Mouse (Mus musculus) forebrain, embryonic 12.5 days (tissue): ENCODE data around the gene Zfp36l1. TPM values are rescaled to one million over a fixed set of nuclear protein-coding genes. Genes with fewer than 3 reads are reported as not detected.

Experiments
- ATAC-seq: fragments of 200-750 bp; cut with Nextera tagmentation; 2 replicates; pipeline ENCODE4 v1.8.0; 2017; ENCODE audit warnings: moderate TSS enrichment; ENCODE audit not compliant: low FRiP score
- H3K27ac ChIP-seq: fragments of 300-500 bp; sonication (generic); 2 replicates; pipeline ENCODE4 v1.5.1; 2016; ENCODE audit warnings: mild to moderate bottlenecking
- H3K27me3 ChIP-seq: fragments of 300-500 bp; sonication (generic); 2 replicates; pipeline ENCODE4 v1.6.1; 2016; ENCODE audit warnings: mild to moderate bottlenecking
- H3K36me3 ChIP-seq: fragments of 300-500 bp; sonication (generic); replicated peaks from 2 replicates; pipeline ENCODE4 v1.6.1; 2016; ENCODE audit warnings: mild to moderate bottlenecking
- H3K4me1 ChIP-seq: fragments of 300-500 bp; sonication (generic); 2 replicates; pipeline ENCODE4 v1.6.1; 2016
- H3K4me2 ChIP-seq: fragments of 300-500 bp; sonication (generic); 2 replicates; pipeline ENCODE4 v1.6.1; 2016; ENCODE audit warnings: mild to moderate bottlenecking, moderate library complexity
- H3K4me3 ChIP-seq: fragments of 300-500 bp; sonication (generic); replicated peaks from 2 replicates; pipeline ENCODE4 v1.5.1; 2016; ENCODE audit warnings: mild to moderate bottlenecking
- H3K9ac ChIP-seq: fragments of 300-500 bp; sonication (generic); 2 replicates; pipeline ENCODE4 v1.6.1; 2016; ENCODE audit warnings: mild to moderate bottlenecking
- H3K9me3 ChIP-seq: fragments of 300-500 bp; sonication (generic); 2 replicates; pipeline ENCODE4 v1.6.1; 2016
- WGBS: fragments of 180-500 bp; shearing (Covaris S2); methylation state at CpG from one replicate; pipeline ENCODE4 v1.1.7; 2016; 5-methylcytosine and 5-hydroxymethylcytosine counted together
- polyA plus RNA-seq: library from polyadenylated mRNA; unstranded; fragments of >200 nt; fragmentation: Nextera tagmentation; extraction: Ambion mirVana; gene quantifications from 2 replicates; pipeline ENCODE4 v1.2.1, GENCODE M21; 2016

Zfp36l1 gene
- polyA plus RNA-seq, 1 experiment from 2014 or later = 91.5 TPM

- Histone ChIP-seq H3K4me3 (no peak overlapping the region), H3K4me2 (no peak overlapping the region), H3K9me3 (no peaks in the 10 kb centered on the region), H3K4me1 (peaks cover 12% of the 10 kb centered on the region), H3K27me3 (no peaks in the 10 kb centered on the region), H3K27ac (no peak overlapping the region), H3K36me3 (no peaks in the 10 kb centered on the region), H3K9ac (no peak overlapping the region)
- no peak for ATAC-seq
- whole genome bisulfite sequencing = 92% methylated on average over 4 of the region's 4 CpGs
Measured at GRCm38 (mm10) chr12:80079937-80080336, 32.9 kb downstream of the Zfp36l1 start.

DNA sequence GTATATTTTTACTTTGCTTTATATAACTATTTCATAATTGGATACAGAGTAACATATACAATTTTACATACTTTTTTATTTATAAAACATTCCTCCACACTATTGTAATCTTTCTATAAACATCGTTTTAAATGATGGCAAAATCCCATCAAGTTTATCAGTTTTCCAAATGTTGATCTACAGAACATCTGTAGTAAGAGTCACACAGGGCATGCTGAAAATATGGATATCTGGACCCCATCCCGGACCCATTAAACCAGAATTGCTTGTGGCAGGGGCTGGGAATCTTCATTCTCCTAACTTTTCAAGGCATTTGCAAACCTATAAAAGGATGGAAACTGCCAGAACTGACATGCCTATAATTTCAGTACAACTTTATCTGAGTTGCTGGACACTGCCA lies 38.5 kb downstream of the Zfp36l1 start:
- ATAC-seq = no peak
- 93% methylated on average over 2 of the region's 2 CpGs for WGBS
- H3K4me2 ChIP-seq = no peak overlapping the region

DNA sequence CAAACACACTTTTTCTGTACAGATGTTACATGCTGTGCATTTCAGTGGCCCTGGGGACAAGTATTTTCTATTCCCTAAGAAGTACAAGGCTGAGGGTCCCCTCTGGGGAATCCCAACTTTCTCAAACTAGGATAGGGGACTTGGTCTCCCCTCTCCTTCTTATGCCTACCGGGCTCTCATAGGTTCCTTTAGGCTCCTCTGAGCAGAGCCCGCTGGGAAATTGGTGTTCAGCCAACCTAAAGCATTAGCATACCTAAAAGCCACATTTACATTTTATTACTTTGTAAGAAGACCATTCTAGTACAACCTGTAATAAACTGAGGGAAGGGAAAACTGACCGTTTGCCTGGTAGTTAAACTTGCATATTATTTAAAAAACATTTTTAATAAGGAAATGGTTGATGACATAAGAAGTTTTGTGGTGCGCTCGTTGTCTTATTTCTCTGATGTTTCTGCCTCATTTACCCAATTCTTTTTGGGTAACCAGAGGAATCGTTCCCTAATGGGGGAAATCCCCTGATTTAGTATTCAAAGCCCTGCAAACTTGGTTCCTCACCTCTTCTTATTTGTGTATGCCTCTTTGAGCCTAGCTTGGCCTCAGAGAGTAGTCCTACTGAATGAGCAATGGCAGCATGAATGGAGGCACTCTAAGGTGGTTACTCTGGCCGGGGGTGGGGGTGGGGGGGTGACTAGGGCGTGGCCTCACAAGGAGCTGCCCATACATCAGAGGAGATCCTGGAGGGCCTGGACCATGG lies 42.1 kb downstream of the Zfp36l1 start:
- WGBS = 19% methylated on average over 8 of the region's 8 CpGs
- H3K4me1 ChIP-seq = peaks cover 21% of the 10 kb centered on the region
- ATAC-seq = peak; percentile 85
- H3K4me2 ChIP-seq = no peak overlapping the region
- H3K27me3 ChIP-seq = no peaks in the 10 kb centered on the region
- H3K9ac ChIP-seq = no peak overlapping the region
- H3K36me3 ChIP-seq = no peaks in the 10 kb centered on the region
- no peak overlapping the region for H3K27ac ChIP-seq
- no peaks in the 10 kb centered on the region for H3K9me3 ChIP-seq
- no peak overlapping the region for H3K4me3 ChIP-seq

More for the DNA sequence above, 38.5 kb downstream of the Zfp36l1 start:
- peaks cover 17% of the 10 kb centered on the region for H3K4me1 ChIP-seq
- no peak overlapping the region for H3K27ac ChIP-seq
- H3K9me3 ChIP-seq = no peaks in the 10 kb centered on the region
- no peak overlapping the region for H3K4me3 ChIP-seq
- H3K36me3 ChIP-seq = no peaks in the 10 kb centered on the region
- H3K9ac ChIP-seq = no peak overlapping the region
- H3K27me3 ChIP-seq = no peaks in the 10 kb centered on the region

DNA sequence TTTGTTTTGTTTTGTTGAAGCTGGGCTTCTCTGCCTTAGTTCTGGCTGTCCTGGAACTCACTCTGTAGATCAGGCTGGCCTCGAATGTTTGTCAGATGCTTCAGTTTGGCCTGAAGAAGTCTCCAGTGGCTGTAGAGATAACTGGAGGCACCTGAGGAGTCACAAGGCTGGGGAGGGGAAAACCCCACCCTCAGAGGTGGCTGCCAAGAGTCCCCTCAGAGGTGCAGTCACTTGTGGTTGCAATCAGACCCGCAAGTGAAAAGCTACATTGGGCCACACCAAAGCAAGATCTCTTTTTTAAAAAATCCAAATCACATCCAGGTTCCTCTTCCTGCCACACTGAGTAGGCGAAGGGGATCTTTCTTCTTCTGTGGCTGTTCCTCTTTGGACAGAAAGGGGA lies 43.8 kb downstream of the Zfp36l1 start:
- no peak for ATAC-seq
- Histone ChIP-seq H3K4me2 (no peak overlapping the region), H3K9me3 (no peaks in the 10 kb centered on the region), H3K27ac (no peak overlapping the region), H3K4me1 (peaks cover 37% of the 10 kb centered on the region), H3K27me3 (no peaks in the 10 kb centered on the region), H3K9ac (no peak overlapping the region), H3K4me3 (no peak overlapping the region), H3K36me3 (no peaks in the 10 kb centered on the region)
- 82% methylated on average over 3 of the region's 3 CpGs for WGBS

GRCm38 (mm10) chr12:80068016-80068415 lies 44.8 kb downstream of the Zfp36l1 start:
- Histone ChIP-seq H3K36me3 (no peaks in the 10 kb centered on the region), H3K9me3 (no peaks in the 10 kb centered on the region), H3K27ac (peak overlapping the region; percentile 26), H3K27me3 (no peaks in the 10 kb centered on the region), H3K4me2 (no peak overlapping the region), H3K4me3 (no peak overlapping the region), H3K9ac (no peak overlapping the region), H3K4me1 (peaks cover 47% of the 10 kb centered on the region)
- ATAC-seq = no peak
- WGBS = 70% methylated on average over 7 of the region's 7 CpGs

DNA sequence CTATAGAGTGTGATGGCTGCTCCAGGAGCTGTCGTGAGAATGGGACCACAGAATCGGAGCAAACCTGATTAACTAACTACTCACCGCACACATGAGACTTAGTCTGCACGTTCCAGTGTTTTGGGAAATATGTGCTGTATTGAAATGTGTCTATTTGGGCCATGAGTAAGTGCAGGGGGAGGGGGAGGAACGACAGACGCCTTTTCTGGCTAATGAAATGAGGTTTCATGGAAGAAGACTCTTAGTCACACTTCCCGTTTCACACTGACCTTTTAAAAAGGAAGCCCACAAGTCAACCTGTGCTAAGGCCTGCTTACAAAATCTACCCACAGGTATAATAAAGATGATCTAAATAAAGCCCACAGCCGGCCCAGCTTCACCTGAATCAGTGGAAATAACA lies 47.8 kb downstream of the Zfp36l1 start:
- peaks cover 62% of the 10 kb centered on the region for H3K4me1 ChIP-seq
- no peaks in the 10 kb centered on the region for H3K9me3 ChIP-seq
- H3K4me2 ChIP-seq = no peak overlapping the region
- no peaks in the 10 kb centered on the region for H3K27me3 ChIP-seq
- H3K9ac ChIP-seq = no peak overlapping the region
- H3K27ac ChIP-seq = peak overlapping the region; percentile 97
- ATAC-seq = no peak
- H3K36me3 ChIP-seq = no peaks in the 10 kb centered on the region
- 75% methylated on average over 8 of the region's 8 CpGs for WGBS
- H3K4me3 ChIP-seq = no peak overlapping the region

DNA sequence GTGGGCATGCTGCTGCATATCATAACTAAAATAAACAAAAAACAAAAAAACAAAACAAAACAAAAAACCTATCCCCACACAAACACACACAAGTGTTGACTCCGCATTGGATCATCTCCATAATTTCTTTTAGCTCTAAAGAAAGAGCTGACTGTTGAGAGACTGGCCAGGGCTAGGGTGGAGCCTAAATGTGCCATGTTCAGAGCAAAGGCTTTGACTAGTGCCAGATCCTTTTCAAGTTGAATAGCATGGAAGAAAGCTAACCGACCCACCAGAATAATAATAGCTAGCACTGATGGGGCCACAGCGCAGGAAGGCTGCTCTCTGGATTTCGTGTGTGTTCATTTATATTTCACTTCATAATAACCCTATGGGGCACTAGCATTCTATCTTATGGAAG lies 48.5 kb downstream of the Zfp36l1 start:
- H3K27me3 ChIP-seq = no peaks in the 10 kb centered on the region
- peaks cover 68% of the 10 kb centered on the region for H3K4me1 ChIP-seq
- 33% methylated on average over 4 of the region's 4 CpGs for WGBS
- no peaks in the 10 kb centered on the region for H3K9me3 ChIP-seq
- H3K4me2 ChIP-seq = no peak overlapping the region
- no peaks in the 10 kb centered on the region for H3K36me3 ChIP-seq
- H3K27ac ChIP-seq = peak overlapping the region; percentile 97
- no peak overlapping the region for H3K4me3 ChIP-seq
- H3K9ac ChIP-seq = no peak overlapping the region
- no peak for ATAC-seq

GRCm38 (mm10) chr12:80063402-80064150 lies 49.2 kb downstream of the Zfp36l1 start:
- Histone ChIP-seq H3K27me3 (no peaks in the 10 kb centered on the region), H3K4me3 (no peak overlapping the region), H3K9ac (peak overlapping the region; percentile 42), H3K4me2 (peak overlapping the region; percentile 40), H3K27ac (peak overlapping the region; percentile 97), H3K9me3 (no peaks in the 10 kb centered on the region), H3K36me3 (no peaks in the 10 kb centered on the region), H3K4me1 (peaks cover 64% of the 10 kb centered on the region)
- WGBS = 14% methylated on average over 7 of the region's 7 CpGs
- no peak for ATAC-seq

- Histone ChIP-seq H3K4me3 (no peak overlapping the region; the same call in 1 of the 2 replicates), H3K27ac (peak overlapping the region; percentile 97), H3K4me1 (peaks cover 64% of the 10 kb centered on the region), H3K4me2 (peak overlapping the region; percentile 40), H3K9me3 (no peaks in the 10 kb centered on the region), H3K9ac (no peak overlapping the region), H3K36me3 (no peaks in the 10 kb centered on the region), H3K27me3 (no peaks in the 10 kb centered on the region)
- peak; percentile 94 for ATAC-seq
- WGBS = 1% methylated on average over 6 of the region's 6 CpGs
Measured at GRCm38 (mm10) chr12:80062410-80063401, 50.1 kb downstream of the Zfp36l1 start.

- Histone ChIP-seq H3K9ac (peak overlapping the region; percentile 29), H3K4me2 (peak overlapping the region; percentile 40), H3K27me3 (no peaks in the 10 kb centered on the region), H3K27ac (peak overlapping the region; percentile 97), H3K9me3 (no peaks in the 10 kb centered on the region), H3K4me3 (0 out of 2 replicates have a peak overlapping the region, but pooled peaks have one; percentile 10), H3K4me1 (peaks cover 64% of the 10 kb centered on the region), H3K36me3 (no peaks in the 10 kb centered on the region)
- no peak for ATAC-seq
- WGBS = 8% methylated on average over 5 of the region's 5 CpGs
Measured at GRCm38 (mm10) chr12:80061810-80062209, 51.0 kb downstream of the Zfp36l1 start.

GRCm38 (mm10) chr12:80060809-80061208 lies 52.0 kb downstream of the Zfp36l1 start:
- Histone ChIP-seq H3K27ac (peak overlapping the region; percentile 97), H3K36me3 (no peaks in the 10 kb centered on the region), H3K9ac (no peak overlapping the region), H3K4me1 (peaks cover 64% of the 10 kb centered on the region), H3K4me3 (no peak overlapping the region), H3K9me3 (no peaks in the 10 kb centered on the region), H3K4me2 (no peak overlapping the region), H3K27me3 (no peaks in the 10 kb centered on the region)
- 75% methylated on average over 1 of the region's 1 CpGs for WGBS
- ATAC-seq = no peak

- Histone ChIP-seq H3K4me3 (no peak overlapping the region), H3K4me2 (no peak overlapping the region), H3K4me1 (peaks cover 61% of the 10 kb centered on the region), H3K9me3 (no peaks in the 10 kb centered on the region), H3K9ac (no peak overlapping the region), H3K27me3 (no peaks in the 10 kb centered on the region), H3K36me3 (no peaks in the 10 kb centered on the region), H3K27ac (peak overlapping the region; percentile 97)
- no peak for ATAC-seq
- WGBS = 35% methylated on average over 9 of the region's 9 CpGs
Measured at GRCm38 (mm10) chr12:80060338-80060737, 52.5 kb downstream of the Zfp36l1 start.
